Mouse (Mus musculus): Measurements from ENCODE around the gene Mt4.

Mt4 gene

DNA sequence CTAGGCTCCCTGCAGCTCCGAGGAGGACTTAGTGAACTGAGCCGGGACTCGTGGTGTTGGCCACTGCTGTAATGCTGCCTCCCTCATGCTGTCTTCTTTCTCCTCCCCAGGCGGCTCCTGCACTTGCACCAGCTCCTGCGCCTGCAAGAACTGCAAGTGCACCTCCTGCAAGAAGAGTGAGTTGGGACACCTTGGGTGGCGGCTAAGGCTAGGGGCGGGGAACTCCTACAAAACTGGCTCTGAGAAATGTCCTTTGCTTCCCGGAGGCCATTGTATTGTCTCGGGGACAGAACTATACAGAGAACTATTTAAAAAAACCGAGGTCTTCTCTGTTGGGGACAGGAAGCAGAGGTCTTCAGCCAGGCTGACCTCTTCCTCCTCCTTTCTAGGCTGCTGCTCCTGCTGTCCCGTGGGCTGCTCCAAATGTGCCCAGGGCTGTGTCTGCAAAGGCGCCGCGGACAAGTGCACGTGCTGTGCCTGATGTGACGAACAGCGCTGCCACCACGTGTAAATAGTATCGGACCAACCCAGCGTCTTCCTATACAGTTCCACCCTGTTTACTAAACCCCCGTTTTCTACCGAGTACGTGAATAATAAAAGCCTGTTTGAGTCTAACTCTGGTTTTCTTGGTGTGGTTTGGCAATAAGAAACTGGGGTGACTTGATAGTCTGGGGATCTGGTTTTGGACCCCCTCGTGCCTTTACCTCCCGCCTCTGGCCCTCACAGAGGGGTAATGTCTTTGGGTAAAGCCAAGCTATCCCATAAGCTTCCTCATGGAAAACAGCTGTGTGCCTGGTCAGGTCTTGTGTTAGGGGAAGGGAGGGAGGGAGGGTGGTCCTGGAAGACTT is 42.9 kb downstream of the Mt4 start:
- DNase-seq (ENCODE audit: low read depth), result no peak

DNA sequence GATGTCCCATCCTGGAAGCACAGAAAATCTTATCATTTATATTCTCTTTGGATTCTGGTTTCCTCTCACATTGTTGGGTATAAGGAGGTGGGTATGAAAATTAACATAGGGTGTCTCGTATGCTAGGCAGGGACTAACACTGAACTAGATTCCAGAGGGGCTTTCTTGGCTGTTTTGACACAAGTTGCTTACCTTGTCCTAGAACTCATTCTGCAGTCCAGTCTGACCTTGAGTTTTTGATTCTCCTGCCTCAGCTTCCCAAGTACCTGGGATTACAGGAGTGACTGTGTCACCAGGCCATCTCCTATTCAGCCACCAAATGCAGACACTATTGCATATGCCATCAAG is 43.5 kb downstream of the Mt4 start:
- no peak for DNase-seq (ENCODE audit: low read depth)

DNA sequence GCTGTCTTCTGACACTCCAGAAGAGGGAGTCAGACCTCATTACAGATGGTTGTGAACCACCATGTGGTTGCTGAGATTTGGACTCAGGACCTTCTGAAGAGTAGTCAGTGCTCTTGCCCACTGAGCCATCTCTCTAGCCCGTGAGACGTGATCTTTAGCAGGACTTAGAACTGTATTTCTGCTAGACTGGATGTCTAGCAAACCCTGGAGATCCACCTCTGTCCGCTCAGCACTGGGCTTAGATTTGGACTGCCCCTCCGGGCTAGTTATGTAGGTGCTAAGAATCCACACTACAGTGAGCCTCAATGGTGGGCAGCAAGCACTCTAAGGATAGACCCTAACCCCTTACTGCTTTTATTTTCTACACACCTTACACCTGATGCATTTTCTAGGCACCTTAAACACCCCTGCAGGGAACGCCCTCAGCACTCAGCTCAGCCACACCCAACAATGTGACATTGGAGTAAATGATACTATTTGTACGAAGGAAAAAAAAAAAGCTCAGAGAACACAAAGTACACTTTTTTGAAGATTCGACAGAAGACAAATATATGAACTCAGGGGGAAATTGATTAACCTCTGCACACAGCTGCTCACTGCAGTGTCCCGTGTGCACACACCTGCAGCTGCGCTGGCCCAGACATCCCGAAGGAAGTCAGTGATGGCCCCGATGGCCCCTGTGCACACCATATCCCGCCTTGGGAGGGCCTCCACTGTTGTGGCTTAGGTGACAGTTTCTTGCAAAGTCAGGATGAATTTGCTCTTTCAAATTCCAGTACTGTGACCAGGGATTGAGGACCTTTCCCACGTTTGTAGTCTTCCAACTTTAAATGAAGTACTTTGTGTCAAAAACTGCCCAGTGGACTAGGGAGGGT is 45.3 kb downstream of the Mt4 start:
- no peak for DNase-seq (ENCODE audit: low read depth)

DNA sequence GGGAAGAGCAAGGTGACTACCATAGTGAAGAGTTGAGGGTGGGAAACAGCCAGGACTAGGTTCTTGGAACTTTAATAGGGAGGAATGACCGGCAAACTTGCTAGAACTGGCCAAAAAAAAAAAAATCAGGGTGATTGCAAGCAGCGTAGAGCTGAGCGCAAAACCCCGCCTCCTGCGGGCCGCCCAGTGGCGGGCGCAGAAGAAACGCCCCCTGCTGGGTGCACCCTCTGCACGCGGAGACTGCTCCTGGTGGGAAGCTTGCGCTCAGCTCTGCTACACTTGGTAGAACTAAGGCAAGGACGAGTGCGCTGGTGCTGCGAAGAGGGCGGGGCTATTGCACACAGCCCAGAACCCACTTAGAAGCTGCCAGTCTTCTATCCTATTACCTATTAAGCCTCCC is 46.1 kb downstream of the Mt4 start:
- peak; percentile 78 for DNase-seq (ENCODE audit: low read depth)

DNA sequence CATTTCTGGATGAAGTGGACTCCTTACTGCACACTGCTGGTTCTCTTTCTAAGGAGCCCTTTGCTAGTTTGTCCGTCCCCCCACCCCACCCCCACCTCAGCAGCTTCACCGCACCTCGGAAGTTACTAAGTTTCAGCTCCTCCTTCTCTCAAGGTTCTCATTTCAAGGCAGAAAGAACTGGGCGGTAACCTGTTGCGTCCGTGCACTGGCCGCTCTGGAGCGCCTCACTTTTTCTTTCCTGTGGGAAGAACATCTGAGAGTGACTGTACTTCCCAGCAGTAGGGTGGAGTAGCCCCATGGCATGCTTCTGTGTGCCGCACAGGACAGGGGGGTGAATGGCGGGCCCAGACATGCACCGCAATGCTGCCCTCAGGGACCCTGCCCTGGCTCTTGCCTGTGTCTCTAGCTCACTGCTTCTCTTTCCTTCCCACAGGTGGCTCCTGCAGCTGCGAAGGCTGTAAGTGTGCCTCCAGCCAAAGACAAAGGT is 47.4 kb downstream of the Mt4 start:
- no peak for DNase-seq (ENCODE audit: low read depth)

DNA sequence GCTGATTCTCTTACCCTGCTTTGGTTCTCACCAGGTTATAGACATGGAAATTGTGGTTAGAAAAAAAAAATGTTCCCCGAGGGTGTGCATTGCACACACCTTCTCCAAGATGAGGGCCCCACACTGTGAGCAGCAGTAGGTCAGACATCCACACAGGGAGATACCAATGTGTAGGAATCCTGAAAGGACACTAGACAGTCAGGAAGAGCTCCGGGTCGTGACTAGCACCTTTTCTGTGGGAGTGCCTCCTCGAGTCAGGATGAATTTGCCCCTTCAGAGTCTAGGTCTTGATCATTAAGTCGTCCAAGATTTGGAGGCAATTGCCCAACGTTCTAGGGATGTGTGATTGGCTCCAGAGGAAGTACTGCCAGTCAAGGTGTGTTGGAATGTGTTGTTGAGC is 48.8 kb downstream of the Mt4 start:
- DNase-seq (ENCODE audit: low read depth), result no peak

DNA sequence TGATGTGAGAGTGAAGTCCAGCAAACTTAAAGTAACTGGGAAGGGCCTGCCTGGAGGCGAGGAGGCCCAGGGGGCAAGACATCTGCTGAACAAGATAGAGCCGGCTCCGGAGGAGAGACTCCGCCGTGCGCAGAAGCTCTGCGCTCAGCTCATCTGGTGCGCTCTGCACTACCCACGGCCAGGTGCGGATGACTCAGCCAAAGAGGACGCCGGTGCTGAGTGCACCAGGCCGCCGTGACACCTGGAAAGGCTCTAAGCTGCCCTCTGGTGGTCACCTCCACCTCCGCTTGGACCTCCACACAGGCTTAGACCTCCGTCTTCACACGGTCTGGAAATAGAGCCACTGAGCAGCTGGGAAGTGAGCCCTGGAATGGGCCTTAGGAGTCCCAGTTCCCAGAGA is 49.5 kb downstream of the Mt4 start:
- no peak for DNase-seq (ENCODE audit: low read depth)

DNA sequence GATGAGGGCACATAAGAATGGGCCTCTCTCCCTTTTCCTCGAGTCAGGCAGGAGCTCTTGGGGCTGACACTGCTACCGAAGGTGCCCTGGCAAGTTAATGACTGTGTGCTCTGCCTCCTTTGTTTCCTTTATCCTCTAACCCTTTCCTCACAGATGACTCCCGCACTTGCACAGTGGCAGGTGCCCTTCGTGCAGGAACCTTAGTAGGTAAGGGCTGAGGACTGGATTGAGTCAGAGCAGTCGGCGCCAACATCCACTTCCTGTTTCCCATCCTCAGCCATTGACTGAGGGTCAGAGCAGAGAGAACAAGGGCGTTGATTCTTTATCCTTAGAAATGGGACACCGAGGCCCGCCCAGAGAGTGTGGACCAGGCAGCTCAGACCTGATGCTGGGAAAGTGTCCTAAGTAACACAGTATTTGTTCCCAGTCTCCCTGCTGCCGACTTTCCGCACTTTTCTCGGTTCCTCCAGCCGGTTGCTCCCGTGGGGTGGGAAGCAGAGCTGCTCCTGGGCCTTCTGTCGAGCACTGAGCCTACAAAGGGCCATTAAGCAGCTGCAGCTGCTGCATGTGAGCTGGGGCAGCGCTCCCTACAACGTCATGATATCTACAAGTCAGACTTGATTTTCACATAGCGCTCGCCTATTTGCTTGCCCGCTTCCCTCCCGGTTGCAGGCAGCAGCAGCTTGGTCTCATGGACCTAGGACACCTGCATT is 50.4 kb downstream of the Mt4 start:
- no peak for DNase-seq (ENCODE audit: low read depth)
